14 mouse cellular contexts compared by ENCODE assay signal in genomic region chr1:152015555-152016125, GRCm38 (mm10).
A peak's percentile ranks its signal among the peaks of the same experiment; 100 is the strongest.
DNase-seq lines count a peak whose midpoint lies in the region; ATAC-seq and TF ChIP-seq lines count a peak whose summit lies in the region.
"Had no signal": no experiment of that assay in that cellular context is flagged by ENCODE, and none has a peak within 500 bp of the region (broad histone marks: within the 10 kb centered on the region; RNA-seq: fewer than 3 reads in every experiment).

No protein-coding gene starts in this region.

- WGBS in forebrain, embryonic 12.5 days = 85% methylated on average over 7 of the region's 7 CpGs

- H3K4me3 ChIP-seq in CH12.LX (replicated peaks in 1 of 3; ENCODE audit: low read depth in 2 of 3, low read length in 2 of 3, poor library complexity in 1 of 3) = no peak overlapping the region
- no peak overlapping the region for H3K4me3 ChIP-seq in forebrain, embryonic 12.5 days (replicated peaks)
- H3K4me3 ChIP-seq: forebrain, embryonic 10.5 days; gastrocnemius, adult 2 months; hindbrain, embryonic 12.5 days had no signal

- TF ChIP-seq POLR2A in CH12.LX (IDR thresholded peaks at IDR 0.05; ENCODE audit: low read depth, low read length) = no peak

- peaks cover 14 to 54% of the 10 kb centered on the region in 2 experiments for H3K4me1 ChIP-seq in CH12.LX (ENCODE audit: control insufficient read depth in 1 of 2, insufficient read depth in 2 of 2)
- peaks cover 6% of the 10 kb centered on the region; the same call in 1 of the 2 replicates for H3K4me1 ChIP-seq in forebrain, embryonic 12.5 days

- peak; percentile 94 for TF ChIP-seq EP300 in CH12.LX (IDR thresholded peaks at IDR 0.05; ENCODE audit: low read length)

- no peaks in the 10 kb centered on the region for H3K9me3 ChIP-seq in CH12.LX (replicated peaks; ENCODE audit: low read length)
- no peaks in the 10 kb centered on the region for H3K9me3 ChIP-seq in forebrain, embryonic 12.5 days
- H3K9me3 ChIP-seq: forebrain, embryonic 10.5 days; hindbrain, embryonic 12.5 days had no signal

- TF ChIP-seq RAD21 in CH12.LX (IDR thresholded peaks at IDR 0.05; ENCODE audit: low read depth, low read length) = no peak; the same call in 1 of the 2 replicates

- H3K27ac ChIP-seq in CH12.LX (ENCODE audit: insufficient read depth, low read depth) = no peak overlapping the region
- no peak overlapping the region for H3K27ac ChIP-seq in forebrain, embryonic 12.5 days
- H3K27ac ChIP-seq: forebrain, embryonic 10.5 days; gastrocnemius, adult 2 months; hindbrain, embryonic 12.5 days had no signal

- no peaks in the 10 kb centered on the region for H3K79me2 ChIP-seq in CH12.LX (replicated peaks; ENCODE audit: control insufficient read depth, extremely low read depth, insufficient read depth, poor library complexity, severe bottlenecking)

- no peaks in the 10 kb centered on the region for H3K36me3 ChIP-seq in CH12.LX (replicated peaks in 1 of 2; ENCODE audit: control insufficient read depth in 1 of 2, insufficient read depth in 1 of 2, low read length in 1 of 2)
- H3K36me3 ChIP-seq in forebrain, embryonic 12.5 days (replicated peaks) = no peaks in the 10 kb centered on the region
- H3K36me3 ChIP-seq: forebrain, embryonic 10.5 days; hindbrain, embryonic 12.5 days had no signal

- in situ Hi-C loops in CH12.LX (cut with MboI; ENCODE audit: low pct_ligation_motif_present, low pct_unique_long_range_greater_than_20kb, low sequenced_read_pairs) = no loop called here

- ATAC-seq in granulocyte monocyte progenitor cell, adult 5-6 weeks (replicated peaks; ENCODE audit: poor library complexity, severe bottlenecking) = peak; percentile 92
- ATAC-seq in megakaryocyte progenitor cell, adult 5-6 weeks (replicated peaks; ENCODE audit: poor library complexity) = peak; percentile 94
- no peak for ATAC-seq in forebrain, embryonic 12.5 days (ENCODE audit: low FRiP score)

- H3K27me3 ChIP-seq in CH12.LX (replicated peaks) = no peaks in the 10 kb centered on the region
- no peaks in the 10 kb centered on the region for H3K27me3 ChIP-seq in forebrain, embryonic 12.5 days
- H3K27me3 ChIP-seq: hindbrain, embryonic 12.5 days had no signal

- no peak for TF ChIP-seq CTCF in CH12.LX (conservative IDR thresholded peaks at IDR 0.05 in 1 of 2, IDR thresholded peaks at IDR 0.05 in 1 of 2; ENCODE audit: low read depth in 2 of 2, low read length in 2 of 2)

- H3K9ac ChIP-seq in CH12.LX (ENCODE audit: insufficient read depth, low read depth) = no peak overlapping the region
- H3K9ac ChIP-seq in forebrain, embryonic 12.5 days = no peak overlapping the region
- H3K9ac ChIP-seq: hindbrain, embryonic 12.5 days had no signal

- H3K4me2 ChIP-seq in CH12.LX (ENCODE audit: insufficient read depth, low read depth, poor library complexity, severe bottlenecking) = 0 out of 2 replicates have a peak overlapping the region, but pooled peaks have one; percentile 11
- no peak overlapping the region for H3K4me2 ChIP-seq in forebrain, embryonic 12.5 days
- H3K4me2 ChIP-seq: hindbrain, embryonic 12.5 days had no signal

- DNase-seq in heart, postnatal 4 days = peak; percentile 17
- no peak for DNase-seq in heart, adult 9 months (ENCODE audit: low spot score in 2 of 2)
- DNase-seq in CH12.LX (ENCODE audit: extremely low read depth) = peak; percentile 92
- no peak for DNase-seq in cerebellum, adult 18-20 months
- DNase-seq: adrenal gland, postnatal 25 days; cerebellum, adult 9-11 months; gastrocnemius, adult 2 months; retina, postnatal 1 day; thymus, postnatal 25 days had no signal

- dilution Hi-C loops in CH12.LX (cut with MboI; ENCODE audit: extremely low pct_ligation_motif_present, extremely low pct_unique_long_range_greater_than_20kb, low sequenced_read_pairs) = no loop called here

TF ChIP-seq in CH12.LX, 34 proteins besides CTCF, POLR2A, EP300 and RAD21:
- TF ChIP-seq GABPA (IDR thresholded peaks at IDR 0.05; ENCODE audit: insufficient replicate concordance, low read depth, low read length) = no peak
- peak; percentile 82 for TF ChIP-seq MAFK (IDR thresholded peaks at IDR 0.05; ENCODE audit: insufficient replicate concordance, low read length)
- TF ChIP-seq TCF12 (IDR thresholded peaks at IDR 0.05; ENCODE audit: low read depth, low read length) = peak; percentile 83
- TF ChIP-seq MXI1 (IDR thresholded peaks at IDR 0.05; ENCODE audit: low read depth, low read length) = peak; percentile 71; the same call in 1 of the 2 replicates
- TF ChIP-seq MAX (IDR thresholded peaks at IDR 0.05; ENCODE audit: low read length) = peak; percentile 86
- TF ChIP-seq MYC (IDR thresholded peaks at IDR 0.05; ENCODE audit: low read depth, low read length) = peak; percentile 82
- no peak for TF ChIP-seq ZNF384 (IDR thresholded peaks at IDR 0.05; ENCODE audit: low read depth, low read length)
- TF ChIP-seq IRF4 (IDR thresholded peaks at IDR 0.05; ENCODE audit: low read depth, low read length) = peak; percentile 81
- peak; percentile 41; the same call in 1 of the 2 replicates for TF ChIP-seq SIN3A (IDR thresholded peaks at IDR 0.05; ENCODE audit: low read length)
- no peak for TF ChIP-seq USF1 (IDR thresholded peaks at IDR 0.05; ENCODE audit: low read depth, low read length)
- no peak for TF ChIP-seq NRF1 (IDR thresholded peaks at IDR 0.05; ENCODE audit: low read depth, low read length)
- peak; percentile 24; the same call in 1 of the 2 replicates for TF ChIP-seq MEF2A (IDR thresholded peaks at IDR 0.05; ENCODE audit: borderline replicate concordance, low read depth, low read length)
- no peak for TF ChIP-seq E2F4 (IDR thresholded peaks at IDR 0.05; ENCODE audit: insufficient replicate concordance, low read depth, low read length)
- TF ChIP-seq BHLHE40 (IDR thresholded peaks at IDR 0.05; ENCODE audit: low read depth, low read length) = peak; percentile 69
- TF ChIP-seq ZKSCAN1 (IDR thresholded peaks at IDR 0.05; ENCODE audit: borderline replicate concordance, low read depth, low read length) = no peak
- peak; percentile 50; the same call in 1 of the 2 replicates for TF ChIP-seq ETS1 (conservative IDR thresholded peaks at IDR 0.05; ENCODE audit: low read depth, low read length)
- TF ChIP-seq CHD2 (IDR thresholded peaks at IDR 0.05; ENCODE audit: low read length) = no peak
- TF ChIP-seq RCOR1 (conservative IDR thresholded peaks at IDR 0.05; ENCODE audit: low read depth, low read length) = peak; percentile 85
- TF ChIP-seq TBP (conservative IDR thresholded peaks at IDR 0.05; ENCODE audit: low read depth, low read length) = peak; percentile 56; the same call in 1 of the 2 replicates

Comparison
In these comparisons a context has a peak if more than half of its experiments do, and no peak if none do; other contexts are left out.
1. DNase-seq: peak in heart, postnatal 4 days (single experiment) and CH12.LX (single experiment); none in heart, adult 9 months (0 of 2) and cerebellum, adult 18-20 months (0 of 2).